Mouse (Mus musculus): ENCODE data around the gene Prkcd.

GRCm38 (mm10) chr14:30568016-30568415 lies 58.0 kb downstream of the Prkcd start:
- TF ChIP-seq CTCF (IDR thresholded peaks at IDR 0.05; ENCODE audit: extremely low read depth, insufficient read length, insufficient replicate concordance, low read depth, low read length) = no peak
- TF ChIP-seq POLR2A (IDR thresholded peaks at IDR 0.05; ENCODE audit: low read depth, low read length) = no peak

Measured in small intestine, adult 2 months (tissue).